Mouse (Mus musculus): ENCODE results near the gene Efs.

GRCm38 (mm10) chr14:54920076-54920685 is 5.7 kb downstream of the Efs start:
- TF ChIP-seq CTCF (IDR thresholded peaks at IDR 0.05; ENCODE audit: low read depth) (no peak), EP300 (IDR thresholded peaks at IDR 0.05; ENCODE audit: low read depth) (no peak)
